In genomic region chr15:83040156-83040555, GRCm38 (mm10) we compare ENCODE assay signal across 22 mouse cellular contexts. TPM values are rescaled to one million over a fixed set of nuclear protein-coding genes. Genes with fewer than 3 reads are reported as not detected.
A peak's percentile ranks its signal among the peaks of the same experiment; 100 is the strongest.
DNase-seq lines count a peak whose midpoint lies in the region; ATAC-seq lines count a peak whose summit lies in the region.
"Had no signal": no experiment of that assay in that cellular context is flagged by ENCODE, and none has a peak within 500 bp of the region (broad histone marks: within the 10 kb centered on the region; RNA-seq: fewer than 3 reads in every experiment).

No protein-coding gene starts in this region.

- ATAC-seq in heart, embryonic 13.5 days (ENCODE audit: extremely low read depth, insufficient number of reproducible peaks, low FRiP score, low TSS enrichment), result no peak
- no peak for ATAC-seq in midbrain, embryonic 14.5 days (ENCODE audit: low FRiP score, low TSS enrichment)
- no peak for ATAC-seq in midbrain, embryonic 16.5 days
- ATAC-seq: activated CD4-positive, CD25-positive, alpha-beta regulatory T cell, adult 4 months; intestine, postnatal 0 days; liver, postnatal 0 days had no signal

- peaks cover 58% of the 10 kb centered on the region for H3K4me1 ChIP-seq in heart, embryonic 13.5 days
- H3K4me1 ChIP-seq in midbrain, embryonic 14.5 days (ENCODE audit: control insufficient read depth, insufficient read depth, low read length), result peaks cover 30% of the 10 kb centered on the region
- peaks cover 20% of the 10 kb centered on the region for H3K4me1 ChIP-seq in midbrain, embryonic 16.5 days (ENCODE audit: control insufficient read depth, insufficient read depth, low read length)
- H3K4me1 ChIP-seq in limb, embryonic 10.5 days, result peaks cover 54% of the 10 kb centered on the region

- no peaks in the 10 kb centered on the region for H3K9me3 ChIP-seq in heart, embryonic 13.5 days
- no peaks in the 10 kb centered on the region for H3K9me3 ChIP-seq in midbrain, embryonic 14.5 days (ENCODE audit: control insufficient read depth, low read length)
- H3K9me3 ChIP-seq in midbrain, embryonic 16.5 days (replicated peaks; ENCODE audit: control insufficient read depth, low read length, poor library complexity, severe bottlenecking), result no peaks in the 10 kb centered on the region
- H3K9me3 ChIP-seq in limb, embryonic 10.5 days (replicated peaks), result no peaks in the 10 kb centered on the region
- H3K9me3 ChIP-seq: heart, embryonic 10.5 days; limb, embryonic 12.5 days had no signal

- DNase-seq in heart, adult 11 months, result no peak
- DNase-seq in kidney, postnatal 25 days, result peak; percentile 38 to 59
- no peak for DNase-seq in kidney, adult 9 months
- DNase-seq in midbrain, embryonic 14.5 days, result peak; percentile 46
- DNase-seq in limb, embryonic 10.5 days (ENCODE audit: low spot score), result no peak
- DNase-seq in cerebellum, postnatal 4 days (ENCODE audit: low spot score in 2 of 2), result no peak
- DNase-seq: adrenal gland, adult 8-10 months; cerebellum, adult 8-10 months; cerebellum, postnatal 36 days; heart, postnatal 10 days; layer of hippocampus, postnatal 36 days; liver, postnatal 0 days; thymus, postnatal 25 days had no signal

- H3K27me3 ChIP-seq in heart, embryonic 13.5 days (replicated peaks), result peaks cover 23% of the 10 kb centered on the region
- H3K27me3 ChIP-seq in midbrain, embryonic 14.5 days (ENCODE audit: control insufficient read depth, insufficient read depth, low read length), result no peaks in the 10 kb centered on the region; the same call in 1 of the 2 replicates
- H3K27me3 ChIP-seq in midbrain, embryonic 16.5 days (ENCODE audit: control insufficient read depth, insufficient read depth, low read depth, low read length), result no peaks in the 10 kb centered on the region
- peaks cover 41% of the 10 kb centered on the region for H3K27me3 ChIP-seq in limb, embryonic 10.5 days (ENCODE audit: low read depth, poor library complexity, severe bottlenecking)

- WGBS in heart, embryonic 13.5 days, result 32% methylated on average over 2 of the region's 2 CpGs
- 43% methylated on average over 2 of the region's 2 CpGs for WGBS in midbrain, embryonic 14.5 days
- WGBS in midbrain, embryonic 16.5 days, result 30% methylated on average over 2 of the region's 2 CpGs
- WGBS in limb, embryonic 10.5 days, result 47% methylated on average over 2 of the region's 2 CpGs

- no peak overlapping the region for H3K4me3 ChIP-seq in heart, embryonic 13.5 days
- no peak overlapping the region for H3K4me3 ChIP-seq in midbrain, embryonic 14.5 days (replicated peaks; ENCODE audit: low read depth, low read length)
- no peak overlapping the region for H3K4me3 ChIP-seq in midbrain, embryonic 16.5 days (ENCODE audit: low read depth, low read length)
- no peak overlapping the region for H3K4me3 ChIP-seq in limb, embryonic 10.5 days
- H3K4me3 ChIP-seq: heart, embryonic 10.5 days; layer of hippocampus, adult 2 months; limb, embryonic 12.5 days had no signal

- no peak overlapping the region for H3K27ac ChIP-seq in heart, embryonic 13.5 days (replicated peaks)
- H3K27ac ChIP-seq in midbrain, embryonic 14.5 days (replicated peaks; ENCODE audit: low read depth, low read length), result no peak overlapping the region
- H3K27ac ChIP-seq in midbrain, embryonic 16.5 days (ENCODE audit: low read length), result no peak overlapping the region
- peak overlapping the region; percentile 23; the same call in 1 of the 2 replicates for H3K27ac ChIP-seq in limb, embryonic 10.5 days
- H3K27ac ChIP-seq: heart, embryonic 10.5 days; layer of hippocampus, adult 2 months; limb, embryonic 12.5 days; macrophage had no signal

- no peaks in the 10 kb centered on the region for H3K36me3 ChIP-seq in heart, embryonic 13.5 days
- no peaks in the 10 kb centered on the region for H3K36me3 ChIP-seq in midbrain, embryonic 14.5 days (ENCODE audit: control insufficient read depth, insufficient read depth, low read length)
- no peaks in the 10 kb centered on the region for H3K36me3 ChIP-seq in midbrain, embryonic 16.5 days (ENCODE audit: control insufficient read depth, insufficient read depth, low read length)
- no peaks in the 10 kb centered on the region for H3K36me3 ChIP-seq in limb, embryonic 10.5 days
- H3K36me3 ChIP-seq: heart, embryonic 10.5 days; limb, embryonic 12.5 days had no signal

- H3K4me2 ChIP-seq in heart, embryonic 13.5 days, result no peak overlapping the region
- H3K4me2 ChIP-seq in midbrain, embryonic 14.5 days (ENCODE audit: low read length), result no peak overlapping the region
- H3K4me2 ChIP-seq in midbrain, embryonic 16.5 days (ENCODE audit: low read length), result no peak overlapping the region
- H3K4me2 ChIP-seq: limb, embryonic 12.5 days; liver, embryonic 11.5 days had no signal

- 0 out of 2 replicates have a peak overlapping the region, but pooled peaks have one; percentile 38 for H3K9ac ChIP-seq in heart, embryonic 13.5 days
- no peak overlapping the region; the same call in 1 of the 2 replicates for H3K9ac ChIP-seq in midbrain, embryonic 14.5 days (replicated peaks; ENCODE audit: low read length)
- H3K9ac ChIP-seq in midbrain, embryonic 16.5 days (ENCODE audit: low read depth, low read length), result no peak overlapping the region
- H3K9ac ChIP-seq: limb, embryonic 12.5 days; liver, postnatal 0 days had no signal

RNA-seq across cellular contexts. Expression of gene Nfam1, which starts 7.0 kb away (rescaled TPM):
- polyA plus RNA-seq in heart, embryonic 13.5 days (2015; fragmentation: Nextera tagmentation; extraction: Ambion mirVana), result 2.0 and 2.1 TPM in 2 replicates
- 1.2 and 2.9 TPM in 2 replicates for polyA plus RNA-seq in midbrain, embryonic 14.5 days (2014; fragmentation: Nextera tagmentation; extraction: Ambion mirVana)
- polyA plus RNA-seq in midbrain, embryonic 16.5 days (2015; fragmentation: Nextera tagmentation; extraction: Ambion mirVana), result 2.6 and 3.0 TPM in 2 replicates
- 2.6 and 2.9 TPM in 2 replicates for polyA plus RNA-seq in limb, embryonic 10.5 days (2016; fragmentation: Nextera tagmentation; extraction: Ambion mirVana)

RNA-seq across cellular contexts. Expression of gene Serhl, which starts 49.1 kb away (rescaled TPM):
- polyA plus RNA-seq in heart, embryonic 13.5 days (2015; fragmentation: Nextera tagmentation; extraction: Ambion mirVana), result 61.0 and 62.8 TPM in 2 replicates
- 23.1 and 24.7 TPM in 2 replicates for polyA plus RNA-seq in midbrain, embryonic 14.5 days (2014; fragmentation: Nextera tagmentation; extraction: Ambion mirVana)
- 29.6 and 29.7 TPM in 2 replicates for polyA plus RNA-seq in midbrain, embryonic 16.5 days (2015; fragmentation: Nextera tagmentation; extraction: Ambion mirVana)
- polyA plus RNA-seq in limb, embryonic 10.5 days (2016; fragmentation: Nextera tagmentation; extraction: Ambion mirVana), result 42.8 and 49.1 TPM in 2 replicates

RNA-seq across cellular contexts. Expression of gene Tcf20, which starts 52.5 kb away (rescaled TPM):
- 4.6 and 4.8 TPM in 2 replicates for polyA plus RNA-seq in heart, embryonic 13.5 days (2015; fragmentation: Nextera tagmentation; extraction: Ambion mirVana)
- 17.8 and 18.0 TPM in 2 replicates for polyA plus RNA-seq in midbrain, embryonic 14.5 days (2014; fragmentation: Nextera tagmentation; extraction: Ambion mirVana)
- 13.0 and 13.6 TPM in 2 replicates for polyA plus RNA-seq in midbrain, embryonic 16.5 days (2015; fragmentation: Nextera tagmentation; extraction: Ambion mirVana)
- polyA plus RNA-seq in limb, embryonic 10.5 days (2016; fragmentation: Nextera tagmentation; extraction: Ambion mirVana), result 8.1 and 8.3 TPM in 2 replicates

Comparison
In these comparisons a context has a peak if more than half of its experiments do, and no peak if none do; other contexts are left out.
1. DNase-seq: peak in kidney, postnatal 25 days (2 of 2) and midbrain, embryonic 14.5 days (single experiment); none in heart, adult 11 months (single experiment), kidney, adult 9 months (single experiment), limb, embryonic 10.5 days (single experiment) and cerebellum, postnatal 4 days (0 of 2).